Mouse (Mus musculus) hindbrain, embryonic 15.5 days (tissue): ENCODE measurements at regions not wholly inside any gene's neighbourhood (a gene's known extent, or its start where the extent isn't known, plus 50 kb on each side); places are given as distances from the start of the nearest gene placed in this dataset.

ENCODE experiments used
- ATAC-seq: fragments of 200-750 bp; cut with Nextera tagmentation; 2 replicates; pipeline ENCODE4 v1.8.0; 2017; ENCODE audit warnings: low read depth, moderate number of reproducible peaks, moderate TSS enrichment; ENCODE audit not compliant: low FRiP score
- H3K27ac ChIP-seq: fragments of 300-500 bp; sonication (generic); replicated peaks from 2 replicates; pipeline ENCODE4 v1.5.1; 2015; ENCODE audit warnings: mild to moderate bottlenecking, inconsistent platforms
- H3K27me3 ChIP-seq: fragments of 300-500 bp; sonication (generic); 2 replicates; pipeline ENCODE4 v1.6.1; 2015; ENCODE audit warnings: control low read depth, inconsistent platforms
- H3K36me3 ChIP-seq: fragments of 300-500 bp; sonication (generic); 2 replicates; pipeline ENCODE4 v1.6.1; 2015; ENCODE audit warnings: control low read depth, inconsistent platforms
- H3K4me1 ChIP-seq: fragments of 300-500 bp; sonication (generic); replicated peaks from 2 replicates; pipeline ENCODE4 v1.6.1; 2015; ENCODE audit warnings: control low read depth, inconsistent platforms
- H3K4me2 ChIP-seq: fragments of 300-500 bp; sonication (generic); 2 replicates; pipeline ENCODE4 v1.6.1; 2015; ENCODE audit warnings: moderate library complexity, mild to moderate bottlenecking, inconsistent platforms
- H3K4me3 ChIP-seq: fragments of 300-500 bp; sonication (generic); 2 replicates; pipeline ENCODE4 v1.5.1; 2015; ENCODE audit warnings: mild to moderate bottlenecking, inconsistent platforms
- H3K9ac ChIP-seq: fragments of 300-500 bp; sonication (generic); 2 replicates; pipeline ENCODE4 v1.6.1; 2015; ENCODE audit warnings: inconsistent platforms
- H3K9me3 ChIP-seq: fragments of 300-500 bp; sonication (generic); 2 replicates; pipeline ENCODE4 v1.6.1; 2016; ENCODE audit warnings: control low read depth, inconsistent platforms
- WGBS: fragments of 180-500 bp; shearing (Covaris S2); methylation state at CpG from one replicate; pipeline ENCODE4 v1.1.7; 2015; 5-methylcytosine and 5-hydroxymethylcytosine counted together

GRCm38 (mm10) chr8:11088946-11089665 lies 80.8 kb upstream of the Irs2 start:
- H3K27me3 ChIP-seq, result no peaks in the 10 kb centered on the region
- H3K4me3 ChIP-seq, result no peak overlapping the region
- WGBS, result 58% methylated on average over 12 of the region's 12 CpGs
- H3K9me3 ChIP-seq, result no peaks in the 10 kb centered on the region
- no peak for ATAC-seq
- no peak overlapping the region for H3K27ac ChIP-seq
- no peak overlapping the region for H3K9ac ChIP-seq
- no peaks in the 10 kb centered on the region for H3K36me3 ChIP-seq
- no peaks in the 10 kb centered on the region for H3K4me1 ChIP-seq
- no peak overlapping the region for H3K4me2 ChIP-seq

GRCm38 (mm10) chr8:11085244-11085643 lies 77.0 kb upstream of the Irs2 start:
- ATAC-seq, result no peak
- Histone ChIP-seq H3K9me3 (no peaks in the 10 kb centered on the region), H3K36me3 (no peaks in the 10 kb centered on the region), H3K4me3 (no peak overlapping the region), H3K4me2 (no peak overlapping the region), H3K27me3 (no peaks in the 10 kb centered on the region), H3K27ac (no peak overlapping the region), H3K9ac (no peak overlapping the region), H3K4me1 (no peaks in the 10 kb centered on the region)
- WGBS, result 70% methylated on average over 1 of the region's 1 CpGs

- no peaks in the 10 kb centered on the region for H3K36me3 ChIP-seq
- H3K4me1 ChIP-seq, result no peaks in the 10 kb centered on the region
- ATAC-seq, result no peak
- no peak overlapping the region for H3K27ac ChIP-seq
- no peak overlapping the region for H3K4me3 ChIP-seq
- H3K27me3 ChIP-seq, result no peaks in the 10 kb centered on the region
- no peak overlapping the region for H3K9ac ChIP-seq
- no peak overlapping the region for H3K4me2 ChIP-seq
- 72% methylated on average over 2 of the region's 2 CpGs for WGBS
- H3K9me3 ChIP-seq, result no peaks in the 10 kb centered on the region
Observed at GRCm38 (mm10) chr8:11084051-11084533, 75.8 kb upstream of the Irs2 start.

GRCm38 (mm10) chr8:11080813-11081212 lies 72.6 kb upstream of the Irs2 start:
- peaks cover 5% of the 10 kb centered on the region; the same call in 1 of the 2 replicates for H3K4me1 ChIP-seq
- no peak overlapping the region for H3K9ac ChIP-seq
- no peaks in the 10 kb centered on the region for H3K9me3 ChIP-seq
- 87% methylated on average over 2 of the region's 2 CpGs for WGBS
- no peak for ATAC-seq
- H3K4me3 ChIP-seq, result no peak overlapping the region
- H3K36me3 ChIP-seq, result no peaks in the 10 kb centered on the region
- no peaks in the 10 kb centered on the region for H3K27me3 ChIP-seq
- H3K27ac ChIP-seq, result no peak overlapping the region
- H3K4me2 ChIP-seq, result no peak overlapping the region

- no peak overlapping the region for H3K9ac ChIP-seq
- no peaks in the 10 kb centered on the region for H3K27me3 ChIP-seq
- H3K4me1 ChIP-seq, result peaks cover 5% of the 10 kb centered on the region; the same call in 1 of the 2 replicates
- no peak for ATAC-seq
- no peaks in the 10 kb centered on the region for H3K36me3 ChIP-seq
- WGBS, result 85% methylated on average over 11 of the region's 11 CpGs
- H3K9me3 ChIP-seq, result no peaks in the 10 kb centered on the region
- H3K27ac ChIP-seq, result no peak overlapping the region
- no peak overlapping the region for H3K4me3 ChIP-seq
- H3K4me2 ChIP-seq, result no peak overlapping the region
Observed at GRCm38 (mm10) chr8:11079805-11080204, 71.5 kb upstream of the Irs2 start.

GRCm38 (mm10) chr8:11077138-11077537 lies 68.9 kb upstream of the Irs2 start:
- Histone ChIP-seq H3K9me3 (no peaks in the 10 kb centered on the region), H3K4me1 (peaks cover 5% of the 10 kb centered on the region; the same call in 1 of the 2 replicates), H3K9ac (no peak overlapping the region), H3K4me2 (no peak overlapping the region), H3K27ac (no peak overlapping the region), H3K27me3 (no peaks in the 10 kb centered on the region), H3K36me3 (no peaks in the 10 kb centered on the region), H3K4me3 (no peak overlapping the region)
- ATAC-seq, result no peak
- 59% methylated on average over 9 of the region's 9 CpGs for WGBS

GRCm38 (mm10) chr8:11071162-11071561 lies 62.9 kb upstream of the Irs2 start:
- Histone ChIP-seq H3K9me3 (no peaks in the 10 kb centered on the region), H3K4me2 (no peak overlapping the region), H3K4me3 (no peak overlapping the region), H3K27me3 (no peaks in the 10 kb centered on the region), H3K36me3 (no peaks in the 10 kb centered on the region), H3K9ac (no peak overlapping the region), H3K27ac (no peak overlapping the region), H3K4me1 (no peaks in the 10 kb centered on the region)
- no peak for ATAC-seq
- WGBS, result 57% methylated on average over 2 of the region's 2 CpGs

- no peak for ATAC-seq
- Histone ChIP-seq H3K27me3 (no peaks in the 10 kb centered on the region), H3K27ac (no peak overlapping the region), H3K4me3 (no peak overlapping the region), H3K9ac (no peak overlapping the region), H3K4me2 (no peak overlapping the region), H3K9me3 (no peaks in the 10 kb centered on the region), H3K36me3 (no peaks in the 10 kb centered on the region), H3K4me1 (no peaks in the 10 kb centered on the region)
- WGBS, result 85% methylated on average over 7 of the region's 7 CpGs
Observed at GRCm38 (mm10) chr8:11067450-11067849, 59.2 kb upstream of the Irs2 start.

- H3K36me3 ChIP-seq, result no peaks in the 10 kb centered on the region
- no peaks in the 10 kb centered on the region for H3K9me3 ChIP-seq
- H3K4me3 ChIP-seq, result no peak overlapping the region
- no peaks in the 10 kb centered on the region for H3K27me3 ChIP-seq
- no peak overlapping the region for H3K9ac ChIP-seq
- H3K4me2 ChIP-seq, result no peak overlapping the region
- no peak overlapping the region for H3K27ac ChIP-seq
- ATAC-seq, result no peak
- WGBS, result 89% methylated on average over 9 of the region's 9 CpGs
- H3K4me1 ChIP-seq, result no peaks in the 10 kb centered on the region
Observed at GRCm38 (mm10) chr8:11065990-11066389, 57.7 kb upstream of the Irs2 start.

GRCm38 (mm10) chr8:11065303-11065702 lies 57.0 kb upstream of the Irs2 start:
- ATAC-seq, result no peak
- no peaks in the 10 kb centered on the region for H3K9me3 ChIP-seq
- H3K27ac ChIP-seq, result no peak overlapping the region
- H3K4me2 ChIP-seq, result no peak overlapping the region
- no peak overlapping the region for H3K4me3 ChIP-seq
- WGBS, result 74% methylated on average over 4 of the region's 4 CpGs
- no peak overlapping the region for H3K9ac ChIP-seq
- no peaks in the 10 kb centered on the region for H3K27me3 ChIP-seq
- H3K4me1 ChIP-seq, result no peaks in the 10 kb centered on the region
- no peaks in the 10 kb centered on the region for H3K36me3 ChIP-seq

- H3K9ac ChIP-seq, result no peak overlapping the region
- no peaks in the 10 kb centered on the region for H3K9me3 ChIP-seq
- no peaks in the 10 kb centered on the region for H3K36me3 ChIP-seq
- no peaks in the 10 kb centered on the region for H3K27me3 ChIP-seq
- 92% methylated on average over 8 of the region's 8 CpGs for WGBS
- no peak for ATAC-seq
- H3K4me1 ChIP-seq, result no peaks in the 10 kb centered on the region
- no peak overlapping the region for H3K4me3 ChIP-seq
- H3K27ac ChIP-seq, result no peak overlapping the region
- no peak overlapping the region for H3K4me2 ChIP-seq
Observed at GRCm38 (mm10) chr8:11063058-11063457, 54.8 kb upstream of the Irs2 start.

GRCm38 (mm10) chr8:11062348-11062946 lies 54.2 kb upstream of the Irs2 start:
- WGBS, result 49% methylated on average over 3 of the region's 3 CpGs
- Histone ChIP-seq H3K27ac (no peak overlapping the region), H3K4me2 (no peak overlapping the region), H3K4me3 (no peak overlapping the region), H3K4me1 (no peaks in the 10 kb centered on the region), H3K27me3 (no peaks in the 10 kb centered on the region), H3K9me3 (no peaks in the 10 kb centered on the region), H3K9ac (no peak overlapping the region), H3K36me3 (no peaks in the 10 kb centered on the region)
- ATAC-seq, result no peak
